In the genomic region with DNA sequence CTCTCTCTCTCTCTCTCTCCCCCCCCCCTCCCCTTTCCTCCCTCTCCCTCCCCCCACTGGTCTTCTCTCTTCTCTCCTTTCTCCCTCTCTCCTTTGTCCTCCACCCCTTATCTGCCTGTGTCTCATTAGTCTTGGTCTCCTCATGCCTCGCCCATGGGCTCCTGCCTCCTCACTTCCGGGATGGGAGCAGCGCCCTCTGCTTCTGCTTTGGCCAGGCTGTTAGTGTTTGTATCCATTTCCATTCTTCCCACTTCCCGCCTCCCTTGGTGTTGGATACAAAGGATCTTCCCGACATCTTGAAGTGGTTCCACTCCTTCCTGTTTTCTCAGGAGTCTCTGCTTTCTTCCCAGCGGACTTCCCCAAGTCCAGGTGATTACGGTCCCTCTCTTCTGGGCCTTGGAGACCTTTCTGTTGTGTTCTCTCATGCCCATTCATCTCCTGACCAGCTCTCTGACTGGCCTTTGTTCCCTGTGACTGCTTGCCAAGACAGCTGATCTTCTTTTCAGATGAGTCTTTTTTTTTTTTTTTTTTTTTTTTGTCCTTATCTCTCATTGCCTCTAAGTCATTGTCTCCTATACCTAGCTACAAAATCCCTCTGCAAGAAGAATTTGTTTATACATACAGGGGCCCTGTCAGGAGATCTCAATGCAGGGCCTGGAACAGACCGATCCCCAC, we compare ENCODE assay signal across 20 mouse cellular contexts. TPM values are rescaled to one million over a fixed set of nuclear protein-coding genes. Genes with fewer than 3 reads are reported as not detected.
A peak's percentile ranks its signal among the peaks of the same experiment; 100 is the strongest.
DNase-seq lines count a peak whose midpoint lies in the region; ATAC-seq and TF ChIP-seq lines count a peak whose summit lies in the region.
"Had no signal": no experiment of that assay in that cellular context is flagged by ENCODE, and none has a peak within 500 bp of the region (broad histone marks: within the 10 kb centered on the region; RNA-seq: fewer than 3 reads in every experiment).

No protein-coding gene starts in this region.

- H3K9me3 ChIP-seq in kidney, embryonic 14.5 days (ENCODE audit: control insufficient read depth, low read length), result no peaks in the 10 kb centered on the region
- H3K9me3 ChIP-seq: embryonic facial prominence, embryonic 12.5 days; hindbrain, embryonic 13.5 days; limb, embryonic 15.5 days had no signal

- H3K79me2 ChIP-seq in heart, adult 2 months (replicated peaks; ENCODE audit: control insufficient read depth, insufficient read depth, low read length), result no peaks in the 10 kb centered on the region

- H3K36me3 ChIP-seq in heart, adult 2 months (ENCODE audit: control insufficient read depth, insufficient read depth, low read length), result 0 out of 2 replicates have a peak, but pooled peaks cover 1% of the 10 kb centered on the region
- H3K36me3 ChIP-seq in kidney, embryonic 14.5 days (ENCODE audit: control insufficient read depth, insufficient read depth, low read length), result peaks cover 29% of the 10 kb centered on the region

- H3K4me3 ChIP-seq in heart, adult 2 months, result no peak overlapping the region
- H3K4me3 ChIP-seq in kidney, embryonic 14.5 days (ENCODE audit: low read length), result no peak overlapping the region
- H3K4me3 ChIP-seq: embryonic facial prominence, embryonic 12.5 days; hindbrain, embryonic 13.5 days; limb, embryonic 15.5 days; megakaryocyte, embryonic 14.5 days had no signal

- 48% methylated on average over 8 of the region's 8 CpGs for WGBS in heart, adult 2 months
- WGBS in kidney, embryonic 14.5 days, result 70% methylated on average over 8 of the region's 8 CpGs

- no peak for TF ChIP-seq POLR2A in heart, adult 2 months (IDR thresholded peaks at IDR 0.05; ENCODE audit: insufficient read depth, low read depth, low read length)

- H3K27ac ChIP-seq in heart, adult 2 months, result no peak overlapping the region
- no peak overlapping the region for H3K27ac ChIP-seq in kidney, embryonic 14.5 days (ENCODE audit: low read depth, low read length)
- H3K27ac ChIP-seq: hindbrain, embryonic 13.5 days; limb, embryonic 15.5 days had no signal

- no peaks in the 10 kb centered on the region for H3K27me3 ChIP-seq in heart, adult 2 months (ENCODE audit: control insufficient read depth, insufficient read depth, low read length)
- no peaks in the 10 kb centered on the region for H3K27me3 ChIP-seq in kidney, embryonic 14.5 days (ENCODE audit: control insufficient read depth, insufficient read depth, low read length)
- H3K27me3 ChIP-seq: embryonic facial prominence, embryonic 12.5 days; hindbrain, embryonic 13.5 days; limb, embryonic 15.5 days had no signal

- TF ChIP-seq CTCF in heart, adult 2 months (IDR thresholded peaks at IDR 0.05), result no peak

- no peaks in the 10 kb centered on the region; the same call in 1 of the 2 replicates for H3K4me1 ChIP-seq in heart, adult 2 months (ENCODE audit: control insufficient read depth, insufficient read depth, low read length)
- H3K4me1 ChIP-seq in kidney, embryonic 14.5 days (ENCODE audit: control insufficient read depth, insufficient read depth, low read length), result peaks cover 12% of the 10 kb centered on the region
- H3K4me1 ChIP-seq: limb, embryonic 15.5 days; megakaryocyte, embryonic 14.5 days had no signal

- no peak for ATAC-seq in kidney, embryonic 14.5 days (ENCODE audit: low FRiP score, low TSS enrichment)
- ATAC-seq in megakaryocyte, adult 5-6 weeks (ENCODE audit: poor library complexity, severe bottlenecking), result no peak
- ATAC-seq: activated CD4-positive, CD25-positive, alpha-beta regulatory T cell, adult 4 months; CD4-positive, CD25-positive, alpha-beta regulatory T cell, adult 4 months; forebrain, embryonic 16.5 days had no signal

- peak; percentile 77 for DNase-seq in heart, adult 11 months
- DNase-seq in heart, adult 2 months, result no peak
- DNase-seq in kidney, adult 8-10 months, result peak; percentile 54 to 59
- DNase-seq in testis, postnatal 14 days (ENCODE audit: low spot score), result peak; percentile 18
- DNase-seq in testis, postnatal 10 days (ENCODE audit: low spot score), result no peak
- DNase-seq in right cerebral cortex, postnatal 4 days, result no peak
- DNase-seq: adrenal gland, postnatal 14 days; cerebellum, adult 18-20 months; layer of hippocampus, postnatal 36 days; lung, embryonic 14.5 days; thymus, postnatal 14 days had no signal

- H3K4me2 ChIP-seq in kidney, embryonic 14.5 days (replicated peaks; ENCODE audit: low read depth, low read length), result no peak overlapping the region
- H3K4me2 ChIP-seq: embryonic facial prominence, embryonic 12.5 days; hindbrain, embryonic 13.5 days; limb, embryonic 15.5 days; lung, embryonic 14.5 days had no signal

- H3K9ac ChIP-seq in heart, adult 2 months (ENCODE audit: low read depth, low read length), result no peak overlapping the region
- no peak overlapping the region for H3K9ac ChIP-seq in kidney, embryonic 14.5 days (ENCODE audit: low read depth, low read length)
- H3K9ac ChIP-seq: embryonic facial prominence, embryonic 12.5 days; hindbrain, embryonic 13.5 days; limb, embryonic 15.5 days; lung, embryonic 14.5 days had no signal

- intact Hi-C loops in heart, adult 2 months (cut with DNase I), result no loop called here

- no peak for TF ChIP-seq EP300 in heart, adult 2 months (IDR thresholded peaks at IDR 0.05; ENCODE audit: insufficient read depth, low read depth, low read length)

RNA-seq across cellular contexts. Expression of a gene that starts 24.0 kb away (rescaled TPM):
- 10 to 100 TPM; 13.8 to 15.8 TPM for total RNA-seq in heart, adult 2 months (2021)
- polyA plus RNA-seq in heart, adult 2 months (2012; rRNA removed), result 7.5 and 13.4 TPM in 2 replicates
- polyA plus RNA-seq in kidney, embryonic 14.5 days (2014; fragmentation: Nextera tagmentation; extraction: Ambion mirVana), result 2.3 and 2.6 TPM in 2 replicates
- 0.25 and 0.52 TPM in 2 replicates for total RNA-seq in megakaryocyte, adult 5-6 weeks (2015)
- total RNA-seq in megakaryocyte, adult 5-6 weeks (2017), result 0.44 and 0.53 TPM in 2 replicates
- polyA plus RNA-seq: activated CD4-positive, CD25-positive, alpha-beta regulatory T cell, adult 4 months; CD4-positive, CD25-positive, alpha-beta regulatory T cell, adult 4 months had no signal

Comparison
In these comparisons a context has a peak if more than half of its experiments do, and no peak if none do; other contexts are left out.
1. DNase-seq: peak in heart, adult 11 months (single experiment), kidney, adult 8-10 months (2 of 2) and testis, postnatal 14 days (single experiment); none in heart, adult 2 months (0 of 2), testis, postnatal 10 days (single experiment) and right cerebral cortex, postnatal 4 days (single experiment).
2. RNA of a gene that starts 24.0 kb away (total RNA-seq): 13.8 to 15.8 TPM in heart, adult 2 months; 0.25 to 0.53 TPM in megakaryocyte, adult 5-6 weeks; every median in the first group is over 4 times any median in the second.